Mouse (Mus musculus) thymus, adult 2 months (tissue): Measurements from ENCODE around the gene Prss58.

Source experiments
- CTCF ChIP-seq: fragments of 200-500 bp; IDR thresholded peaks from 2 replicates; pipeline ENCODE4 v1.5.1; 2012; ENCODE audit warnings: mild to moderate bottlenecking, control low read depth, low read length, moderate library complexity, borderline replicate concordance; ENCODE audit not compliant: control insufficient read depth, poor library complexity, insufficient read depth; ENCODE audit errors: extremely low read depth
- POLR2A ChIP-seq: fragments of 200-500 bp; IDR thresholded peaks from 2 replicates; pipeline ENCODE4 v1.6.1; 2012; ENCODE audit warnings: mild to moderate bottlenecking, low read length, control low read depth, moderate library complexity; ENCODE audit not compliant: control insufficient read depth, poor library complexity, insufficient read depth; ENCODE audit errors: extremely low read depth

GRCm38 (mm10) chr6:40891754-40892153 lies 8.4 kb downstream of the Prss58 start:
- no peak for TF ChIP-seq CTCF
- no peak for TF ChIP-seq POLR2A
